Mouse (Mus musculus) embryo, embryonic 10.5 days (tissue): ENCODE data around the gene Flt3l.
A peak's percentile ranks its signal among the peaks of the same experiment; 100 is the strongest.
"Not testable (repeated sequence)": the region's sequence is repeated elsewhere in the genome, so short reads cannot be mapped to it uniquely, and the experiment has no call there.

Experiments
- DNase-seq: peaks from one replicate; pipeline ENCODE4 v3.0.0-alpha.2; 2015; ENCODE audit warnings: low spot score

The Flt3l gene

DNA sequence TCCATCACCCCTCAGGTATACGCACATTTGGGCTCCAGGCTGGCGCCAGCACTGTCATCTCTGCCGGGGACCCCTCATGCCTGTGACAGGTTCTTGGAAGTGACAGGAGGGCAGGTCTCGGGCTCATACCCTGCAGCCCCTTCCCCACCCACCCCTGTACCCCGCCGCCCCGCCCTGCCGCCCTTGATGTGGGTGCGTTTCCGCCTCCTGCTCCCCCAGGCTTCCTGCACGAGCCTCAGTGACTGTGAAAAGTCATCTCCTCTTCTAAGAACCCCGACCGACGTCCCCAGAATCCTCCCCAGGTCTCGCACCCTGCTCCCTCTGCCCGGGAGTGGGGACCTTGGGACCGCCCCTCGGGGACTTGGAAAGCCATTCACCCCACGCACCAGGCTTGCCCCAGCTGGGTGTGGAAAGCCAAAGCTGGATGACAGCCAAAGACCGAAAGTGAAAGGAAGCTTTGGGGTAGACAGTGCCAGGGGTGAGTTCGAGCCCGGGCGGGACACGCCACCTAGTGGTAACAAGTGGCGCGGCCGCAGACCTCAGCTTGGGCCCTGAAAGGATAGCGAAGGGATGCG, at the start of gene Flt3l, which contains the start of gene Gm45713:
TSS of gene Flt3l (minus strand) at position 440 of the 575 bp plus-strand sequence.
TSS of gene Gm45713 (minus strand) at position 239 of the 575 bp plus-strand sequence.
- peak; percentile 84 for DNase-seq

DNA sequence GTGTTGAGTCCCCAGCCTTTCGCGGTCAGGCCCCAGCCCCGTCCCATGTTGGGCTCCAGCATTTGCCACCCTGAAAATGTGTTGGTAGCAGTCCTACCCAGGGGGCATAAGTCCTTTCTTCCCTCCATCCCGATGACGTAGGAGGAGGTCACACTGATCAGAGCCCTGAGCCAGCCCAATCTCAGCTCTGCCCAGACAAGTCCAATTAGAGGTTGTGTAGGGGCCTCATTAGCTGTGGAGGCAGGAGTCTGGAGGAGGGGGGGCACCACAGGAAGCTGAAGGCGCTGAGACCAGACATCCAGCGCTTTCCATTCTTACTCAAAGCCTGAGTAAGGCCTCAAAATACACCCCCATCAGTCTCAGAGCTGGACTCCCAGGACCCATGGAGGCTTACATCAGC, 49.7 kb upstream of the Flt3l start:
- no peak for DNase-seq

DNA sequence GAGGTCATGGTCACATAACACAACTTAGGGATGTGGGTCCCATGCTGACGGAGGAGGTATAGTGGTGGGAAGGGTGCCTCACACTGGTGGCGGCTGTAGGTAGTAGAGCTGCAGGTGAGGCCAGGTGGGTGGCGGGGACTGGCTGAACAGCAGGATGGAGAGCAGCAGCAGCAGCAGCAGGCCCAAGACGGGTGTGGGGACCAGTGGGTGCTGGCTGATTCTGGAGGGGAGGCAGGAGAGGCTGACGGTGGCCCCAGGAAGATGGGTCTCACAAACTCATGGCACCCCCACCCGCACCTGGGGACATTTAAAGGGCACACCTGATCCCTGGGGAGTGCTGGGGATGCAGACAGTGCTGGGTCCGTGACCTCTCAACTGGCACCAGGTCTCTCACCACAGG, 47.4 kb upstream of the Flt3l start:
- DNase-seq, result no peak

- DNase-seq, result no peak
Observed at GRCm38 (mm10) chr7:45182606-45183005, 46.4 kb upstream of the Flt3l start.

DNA sequence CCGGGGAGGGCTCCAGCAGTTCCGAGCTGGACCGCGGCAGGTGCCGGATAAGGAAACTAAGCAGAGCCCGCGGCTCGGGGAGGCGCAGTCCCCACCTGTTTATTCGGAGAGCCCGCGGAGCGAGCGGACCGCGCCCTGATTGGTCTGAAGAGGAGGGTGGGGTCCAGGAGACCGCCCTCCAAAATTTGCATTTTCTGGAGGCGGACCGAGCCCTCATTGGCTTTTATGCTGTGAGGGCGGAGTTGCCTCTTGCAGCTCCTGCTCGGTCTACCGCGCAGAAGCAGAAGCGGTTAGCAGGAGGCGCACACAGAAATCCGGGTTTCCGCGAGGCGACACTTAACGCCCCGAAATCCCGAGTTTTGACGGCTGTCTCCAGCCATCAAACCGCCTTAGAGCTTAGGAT, 46.0 kb upstream of the Flt3l start:
- DNase-seq, result peak; percentile 95

DNA sequence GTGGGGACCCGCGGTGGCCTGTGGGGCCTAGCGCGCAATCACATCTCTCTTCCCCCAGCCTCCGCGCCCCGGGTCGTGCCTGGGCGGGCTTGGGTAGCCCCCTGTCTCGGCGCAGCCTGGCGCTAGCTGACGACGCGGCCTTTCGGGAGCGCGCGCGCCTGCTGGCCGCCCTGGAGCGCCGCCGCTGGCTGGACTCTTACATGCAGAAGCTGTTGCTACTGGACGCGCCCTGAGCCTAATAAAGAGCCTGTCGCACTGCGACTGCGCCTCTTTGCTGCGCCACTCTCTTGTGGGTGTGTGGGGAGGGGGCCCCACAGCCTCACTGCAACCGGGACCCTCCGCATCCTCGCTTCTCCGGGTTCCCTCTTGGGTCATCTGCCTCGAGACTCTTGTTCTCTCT, 45.3 kb upstream of the Flt3l start:
- DNase-seq, result no peak

DNA sequence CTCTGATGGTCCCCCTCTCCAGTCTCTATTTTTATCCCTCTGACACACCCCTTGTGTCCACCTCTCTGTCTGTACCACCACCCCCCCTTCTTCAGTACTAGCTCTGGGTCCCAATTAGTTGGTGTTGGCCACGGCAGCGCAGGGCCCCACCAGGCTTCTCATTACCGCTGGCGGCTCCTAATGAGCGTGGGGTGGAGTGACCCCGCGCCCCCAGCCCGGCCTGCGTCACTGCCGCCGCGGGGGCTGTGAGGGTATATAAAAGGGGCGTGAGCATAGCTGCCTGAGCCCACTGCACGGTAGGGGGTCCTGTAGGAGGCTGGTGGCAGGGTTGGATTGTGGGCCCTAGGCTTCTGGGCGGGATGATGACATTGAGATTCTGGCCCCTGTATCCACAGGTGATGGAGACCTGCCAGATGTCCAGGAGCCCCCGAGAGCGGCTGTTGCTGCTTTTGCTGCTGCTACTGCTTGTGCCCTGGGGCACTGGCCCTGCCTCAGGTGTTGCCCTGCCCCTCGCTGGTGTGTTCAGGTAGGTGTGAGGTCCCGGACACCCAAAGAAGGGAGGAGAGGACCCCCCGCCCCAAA, 44.8 kb upstream of the Flt3l start, which contains the start of gene Pth2:
TSS of gene Pth2 (plus strand) at position 100 of the 582 bp plus-strand sequence.
- DNase-seq, result no peak

- no peak for DNase-seq
Observed at GRCm38 (mm10) chr7:45179469-45179868, 43.2 kb upstream of the Flt3l start, which contains the start of gene Gfy. Gene Gfy (minus strand): TSS chr7:45179569.

GRCm38 (mm10) chr7:45178550-45178949, 42.3 kb upstream of the Flt3l start:
- DNase-seq, result no peak

DNA sequence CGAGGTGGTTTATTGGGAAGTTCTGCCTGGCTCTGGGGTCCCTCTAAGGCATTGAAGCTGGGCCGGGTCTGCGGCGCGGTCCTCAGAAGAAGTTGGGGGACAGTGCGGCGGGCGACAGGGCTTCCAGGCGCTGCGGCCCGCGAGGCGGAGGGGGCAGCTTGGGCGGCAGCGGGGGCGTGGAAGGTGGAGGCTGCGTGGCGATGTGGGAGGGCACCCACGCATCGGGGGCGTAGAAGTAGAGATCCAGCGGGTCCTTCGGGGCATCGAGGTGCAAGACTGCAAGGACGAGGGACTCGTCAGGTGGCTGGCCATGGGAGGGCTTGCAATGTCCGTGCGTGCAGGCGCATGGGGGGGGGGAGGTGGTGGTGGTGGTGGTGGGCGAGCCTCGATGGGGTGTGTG, 40.1 kb upstream of the Flt3l start:
- no peak for DNase-seq

- DNase-seq, result no peak
Observed at GRCm38 (mm10) chr7:45175929-45176328, 39.7 kb upstream of the Flt3l start.

DNA sequence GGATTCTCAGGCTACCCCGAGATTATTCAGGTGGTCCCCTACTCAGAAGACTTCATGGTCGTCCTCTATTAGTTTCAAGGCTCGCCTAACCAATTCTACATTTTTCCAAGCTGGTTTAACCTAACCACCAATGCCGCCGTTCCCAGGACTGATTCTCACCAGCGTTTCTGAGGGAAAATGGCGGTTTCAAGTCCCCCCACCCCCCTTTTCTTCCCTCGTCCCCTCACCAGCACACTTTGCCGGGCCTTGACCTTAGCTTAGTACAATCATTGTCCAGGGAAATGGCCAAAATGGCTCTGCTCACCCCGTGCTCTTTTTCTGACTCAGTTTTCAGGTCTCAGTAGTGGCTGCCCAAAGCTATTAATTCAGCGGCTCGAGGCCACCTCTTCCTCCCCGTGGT, 39.2 kb upstream of the Flt3l start:
- peak; percentile 42 for DNase-seq

- DNase-seq, result peak; percentile 36
Observed at GRCm38 (mm10) chr7:45174567-45175280, 38.5 kb upstream of the Flt3l start.

GRCm38 (mm10) chr7:45173772-45174171, 37.5 kb upstream of the Flt3l start:
- DNase-seq, result not testable (repeated sequence)

DNA sequence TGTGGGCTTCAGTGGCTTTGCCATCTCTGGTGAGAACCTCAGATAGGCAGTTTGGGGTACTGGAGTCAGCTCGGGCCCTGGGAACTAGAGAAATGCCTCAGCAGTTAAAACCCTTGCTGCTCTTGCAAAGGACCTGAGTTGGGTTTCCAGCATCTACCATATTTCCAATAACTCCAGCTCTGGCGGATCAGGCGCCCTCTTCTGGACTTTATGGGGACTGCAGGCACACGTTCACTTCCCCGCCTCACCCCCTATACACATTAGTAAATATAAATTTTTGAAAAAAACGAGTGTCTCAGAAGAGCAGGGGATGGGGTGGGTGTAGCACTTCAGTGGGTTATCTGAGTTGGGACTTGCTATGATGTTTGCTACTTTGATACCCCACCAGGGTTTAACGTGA, 36.7 kb upstream of the Flt3l start:
- DNase-seq, result no peak

DNA sequence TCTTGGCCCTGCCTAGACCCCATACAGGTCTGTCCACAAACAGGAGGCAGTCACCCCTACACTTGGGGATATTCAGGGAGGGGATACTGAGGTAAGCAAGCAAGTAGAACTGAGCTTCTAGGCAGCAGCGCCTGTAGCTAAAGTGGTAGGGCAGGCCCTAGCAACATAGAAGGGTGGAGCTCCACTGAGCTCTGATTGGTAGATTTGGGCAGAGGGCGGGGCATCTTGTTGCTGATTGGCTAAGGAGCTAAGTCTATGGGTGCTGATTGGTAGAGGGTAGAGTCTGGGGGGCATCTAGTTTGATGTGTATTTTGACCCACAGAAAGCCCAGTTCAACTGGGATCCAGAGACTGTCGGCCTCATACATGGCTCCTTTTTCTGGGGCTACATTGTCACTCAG, 33.3 kb upstream of the Flt3l start:
- no peak for DNase-seq

DNA sequence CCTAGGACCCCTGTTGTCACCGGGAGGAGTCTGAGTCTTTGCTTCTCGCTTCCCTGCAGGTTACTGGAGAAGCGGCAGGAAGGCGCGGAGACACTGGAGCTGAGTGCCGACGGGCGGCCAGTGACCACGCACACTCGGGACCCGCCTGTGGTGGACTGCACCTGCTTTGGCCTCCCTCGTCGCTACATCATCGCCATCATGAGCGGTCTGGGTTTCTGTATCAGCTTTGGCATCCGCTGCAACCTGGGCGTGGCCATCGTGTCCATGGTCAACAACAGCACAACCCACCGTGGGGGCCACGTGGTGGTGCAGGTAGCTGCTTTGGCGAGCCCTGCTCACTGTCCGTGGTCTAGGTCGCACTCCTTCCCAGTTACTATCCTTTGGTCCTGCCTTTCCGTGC, 32.4 kb upstream of the Flt3l start:
- no peak for DNase-seq

GRCm38 (mm10) chr7:45167761-45168445, 31.7 kb upstream of the Flt3l start:
- DNase-seq, result no peak

DNA sequence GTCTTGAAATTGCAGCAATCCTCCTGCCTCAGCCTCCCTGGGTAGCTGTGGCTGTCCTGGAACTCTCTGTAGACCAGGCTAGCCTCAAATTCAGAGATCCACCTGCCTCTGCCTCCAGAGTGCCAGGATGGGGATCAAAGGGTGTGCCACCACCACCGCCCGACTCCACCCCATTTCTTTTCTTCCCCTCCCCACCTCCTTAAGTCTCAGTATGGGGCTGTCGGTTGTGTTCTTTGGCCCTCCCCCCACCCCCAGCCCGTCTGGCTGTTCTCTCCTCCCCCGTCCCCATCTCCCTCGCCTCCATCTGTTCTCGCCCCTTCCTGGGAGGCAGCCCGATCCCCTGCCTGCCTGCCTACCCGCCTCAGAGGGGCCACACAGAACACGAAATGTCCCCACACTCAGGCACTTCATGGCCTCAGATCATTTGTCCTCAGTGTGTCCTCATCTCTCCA, 30.7 kb upstream of the Flt3l start:
- DNase-seq, result no peak

DNA sequence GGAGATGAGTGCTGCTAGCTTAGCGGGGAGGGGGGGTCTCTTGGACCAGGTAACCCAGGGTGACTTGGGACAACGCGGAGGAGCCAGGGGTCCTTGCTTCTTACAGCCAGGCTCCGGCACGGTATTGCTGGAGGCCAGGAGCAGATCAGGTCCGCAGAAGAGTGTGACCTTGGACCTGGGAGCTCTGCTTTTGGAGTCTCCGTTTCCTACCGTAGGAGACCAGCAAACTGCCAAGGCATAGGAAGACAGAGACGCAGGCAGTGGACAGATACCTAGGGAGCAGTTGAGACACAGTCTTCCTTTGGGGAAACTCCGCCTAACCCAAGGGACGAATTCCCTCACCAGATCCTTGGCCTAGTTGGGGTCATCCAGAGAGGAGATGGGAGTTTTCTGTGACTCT, 29.5 kb upstream of the Flt3l start:
- DNase-seq, result no peak

DNA sequence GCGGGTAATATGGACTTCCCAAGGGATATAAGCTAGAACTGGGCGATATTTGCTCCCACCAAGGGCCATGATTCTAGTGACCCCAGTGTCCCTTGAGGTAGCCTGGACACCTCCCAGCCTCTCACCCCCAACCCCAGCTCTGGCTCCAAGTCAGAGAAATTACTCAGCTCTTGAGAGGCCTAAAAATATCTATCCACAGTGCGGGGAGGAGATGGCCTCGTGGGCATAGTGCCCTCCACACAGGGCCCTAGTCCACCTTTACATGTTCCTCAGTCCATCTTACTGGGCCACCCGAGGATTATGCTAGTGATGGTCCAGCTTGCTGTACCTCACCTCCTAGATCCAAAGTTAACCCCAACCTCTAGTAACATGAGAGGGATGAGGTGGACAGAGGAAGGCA, 28.6 kb upstream of the Flt3l start:
- no peak for DNase-seq

DNA sequence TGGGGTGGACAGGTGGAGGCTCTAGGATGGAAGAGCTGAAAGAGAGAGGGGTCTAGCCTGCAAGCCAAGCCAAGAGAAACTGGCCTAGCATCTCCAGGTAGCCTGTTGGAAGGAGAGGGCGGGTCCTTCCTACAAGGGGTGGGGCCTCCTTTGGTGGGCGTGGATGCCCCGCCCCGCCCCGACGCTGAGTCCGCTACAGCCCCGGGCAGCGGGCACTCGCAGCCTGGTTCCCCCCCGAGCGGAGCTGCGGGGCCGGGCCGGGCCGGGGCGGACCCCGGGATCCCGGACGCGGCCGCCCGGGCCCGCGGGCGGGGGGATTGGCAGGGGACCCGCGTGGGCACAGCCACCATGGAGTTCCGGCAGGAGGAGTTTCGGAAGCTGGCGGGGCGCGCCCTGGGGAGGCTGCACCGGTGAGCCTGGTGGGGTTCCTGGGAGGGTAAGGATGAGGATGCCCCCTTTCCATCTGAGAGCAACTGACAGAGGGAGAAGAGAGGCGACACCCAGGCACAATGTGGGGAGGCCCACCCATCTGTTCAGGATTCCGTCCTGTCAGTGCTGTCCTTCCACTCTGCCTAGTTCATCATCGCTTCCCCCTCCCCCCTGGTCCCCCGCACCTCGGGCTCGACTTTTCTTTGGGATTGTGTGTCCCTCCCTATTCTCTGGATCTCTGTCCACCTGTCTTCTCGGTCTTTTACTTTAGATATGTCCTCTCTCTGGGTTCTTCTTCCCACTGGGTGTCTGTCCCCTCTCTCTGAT, 27.7 kb upstream of the Flt3l start, which contains the start of gene Slc17a7:
TSS of gene Slc17a7 (plus strand) at position 215 of the 756 bp plus-strand sequence.
- peak; percentile 59 for DNase-seq
